Mouse (Mus musculus): ENCODE measurements at regions not wholly inside any gene's neighbourhood (a gene's known extent, or its start where the extent isn't known, plus 50 kb on each side); places are given as distances from the start of the nearest gene placed in this dataset.
A peak's percentile ranks its signal among the peaks of the same experiment; 100 is the strongest.

DNA sequence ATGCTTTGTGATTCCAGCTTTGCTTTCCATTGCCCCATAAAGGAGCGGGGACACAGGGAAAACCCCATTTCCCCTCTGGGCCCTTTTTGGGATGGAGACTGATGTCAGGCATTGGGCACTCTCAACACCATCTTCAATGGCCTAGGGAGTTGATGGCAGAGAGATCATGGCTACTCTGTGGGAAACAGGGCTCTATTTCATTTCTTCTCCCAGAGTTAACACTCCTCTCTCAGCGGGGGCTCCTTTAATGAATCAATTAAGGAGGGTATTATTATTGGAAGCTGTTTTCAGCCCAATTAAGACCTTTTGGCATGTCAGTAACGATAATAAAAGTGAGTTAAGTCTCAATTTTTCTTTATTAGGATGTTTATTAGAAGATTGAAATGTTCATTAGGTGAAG is 250.4 kb downstream of the Sec16b start:
- Histone ChIP-seq H3K36me3 (no peaks in the 10 kb centered on the region), H3K4me2 (no peak overlapping the region), H3K27ac (no peak overlapping the region), H3K9ac (no peak overlapping the region), H3K9me3 (no peaks in the 10 kb centered on the region), H3K27me3 (no peaks in the 10 kb centered on the region), H3K4me1 (peaks cover 4% of the 10 kb centered on the region; the same call in 1 of the 2 replicates), H3K4me3 (no peak overlapping the region)
- ATAC-seq (ENCODE audit: borderline replicate concordance, extremely low read depth, low FRiP score, low TSS enrichment): no peak
- WGBS: 85% methylated on average over 3 of the region's 3 CpGs

DNA sequence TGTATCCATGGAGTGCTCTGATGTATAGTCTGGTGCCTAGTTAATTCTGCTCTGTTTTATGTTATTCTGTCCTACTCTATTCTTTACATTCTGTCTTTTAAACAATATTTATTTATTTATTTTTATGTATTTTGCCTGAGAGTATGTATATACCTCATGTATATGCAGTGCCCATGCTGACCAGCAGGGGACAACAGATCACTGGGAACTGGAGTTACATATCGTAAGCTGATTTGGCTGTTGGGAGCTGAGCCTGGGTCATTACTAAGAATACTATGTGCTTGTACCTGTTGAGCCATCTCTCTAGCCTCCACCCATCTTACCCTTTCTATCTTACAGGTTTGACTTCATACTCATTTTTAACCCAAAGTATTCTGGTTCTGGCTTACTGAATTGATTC is 251.8 kb downstream of the Sec16b start:
- H3K9ac ChIP-seq: no peak overlapping the region
- peaks cover 4% of the 10 kb centered on the region; the same call in 1 of the 2 replicates for H3K4me1 ChIP-seq
- H3K4me2 ChIP-seq: no peak overlapping the region
- no peaks in the 10 kb centered on the region for H3K9me3 ChIP-seq
- H3K27me3 ChIP-seq: no peaks in the 10 kb centered on the region
- no peak overlapping the region for H3K27ac ChIP-seq
- no peaks in the 10 kb centered on the region for H3K36me3 ChIP-seq
- WGBS: 92% methylated on average over 1 of the region's 1 CpGs
- ATAC-seq (ENCODE audit: borderline replicate concordance, extremely low read depth, low FRiP score, low TSS enrichment): no peak
- no peak overlapping the region for H3K4me3 ChIP-seq

DNA sequence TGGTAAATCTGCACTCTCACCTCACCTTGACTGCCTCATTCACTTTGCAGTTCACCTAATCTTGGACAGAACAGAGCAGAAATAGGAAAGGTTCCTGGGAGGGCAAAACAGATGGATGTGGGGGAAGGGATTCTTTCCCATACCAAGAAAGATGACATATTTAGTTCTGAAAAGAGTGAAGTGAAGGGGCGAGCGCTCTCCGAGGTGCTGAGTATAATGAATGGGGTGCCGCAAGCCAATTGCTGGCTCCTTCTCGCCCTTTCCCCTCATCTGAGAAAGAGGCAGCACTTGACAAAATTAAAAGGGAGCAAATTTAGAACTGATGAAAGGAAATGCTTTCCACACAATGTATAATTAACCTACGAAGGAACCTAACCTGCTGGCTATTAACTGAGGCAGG is 261.7 kb downstream of the Sec16b start:
- 21% methylated on average over 6 of the region's 6 CpGs for WGBS
- ATAC-seq (ENCODE audit: borderline replicate concordance, extremely low read depth, low FRiP score, low TSS enrichment): no peak
- Histone ChIP-seq H3K27ac (no peak overlapping the region), H3K9ac (no peak overlapping the region), H3K4me3 (no peak overlapping the region), H3K9me3 (no peaks in the 10 kb centered on the region), H3K27me3 (no peaks in the 10 kb centered on the region), H3K4me2 (no peak overlapping the region), H3K4me1 (no peaks in the 10 kb centered on the region), H3K36me3 (no peaks in the 10 kb centered on the region)

DNA sequence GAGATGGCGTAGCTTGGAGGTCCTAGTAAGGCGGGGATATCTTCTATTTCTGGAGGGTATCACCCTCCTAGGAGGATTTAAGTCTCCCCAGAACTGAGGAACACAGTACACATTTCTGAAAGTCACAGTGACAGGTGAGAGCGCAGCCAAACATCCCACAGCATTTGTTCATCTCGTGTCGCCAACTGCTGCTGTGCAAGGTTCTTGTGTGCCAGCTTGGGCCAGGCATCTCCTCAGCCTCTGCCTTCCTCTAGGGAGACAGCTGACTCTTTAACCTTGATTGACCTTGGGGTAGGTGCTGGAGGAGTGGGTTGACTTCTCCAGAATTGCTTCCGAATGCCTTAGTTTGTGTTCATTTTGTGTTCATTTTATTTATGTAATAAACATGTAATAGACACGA is 291.2 kb downstream of the Sec16b start:
- no peak for ATAC-seq (ENCODE audit: borderline replicate concordance, extremely low read depth, low FRiP score, low TSS enrichment)
- WGBS: 83% methylated on average over 7 of the region's 7 CpGs

DNA sequence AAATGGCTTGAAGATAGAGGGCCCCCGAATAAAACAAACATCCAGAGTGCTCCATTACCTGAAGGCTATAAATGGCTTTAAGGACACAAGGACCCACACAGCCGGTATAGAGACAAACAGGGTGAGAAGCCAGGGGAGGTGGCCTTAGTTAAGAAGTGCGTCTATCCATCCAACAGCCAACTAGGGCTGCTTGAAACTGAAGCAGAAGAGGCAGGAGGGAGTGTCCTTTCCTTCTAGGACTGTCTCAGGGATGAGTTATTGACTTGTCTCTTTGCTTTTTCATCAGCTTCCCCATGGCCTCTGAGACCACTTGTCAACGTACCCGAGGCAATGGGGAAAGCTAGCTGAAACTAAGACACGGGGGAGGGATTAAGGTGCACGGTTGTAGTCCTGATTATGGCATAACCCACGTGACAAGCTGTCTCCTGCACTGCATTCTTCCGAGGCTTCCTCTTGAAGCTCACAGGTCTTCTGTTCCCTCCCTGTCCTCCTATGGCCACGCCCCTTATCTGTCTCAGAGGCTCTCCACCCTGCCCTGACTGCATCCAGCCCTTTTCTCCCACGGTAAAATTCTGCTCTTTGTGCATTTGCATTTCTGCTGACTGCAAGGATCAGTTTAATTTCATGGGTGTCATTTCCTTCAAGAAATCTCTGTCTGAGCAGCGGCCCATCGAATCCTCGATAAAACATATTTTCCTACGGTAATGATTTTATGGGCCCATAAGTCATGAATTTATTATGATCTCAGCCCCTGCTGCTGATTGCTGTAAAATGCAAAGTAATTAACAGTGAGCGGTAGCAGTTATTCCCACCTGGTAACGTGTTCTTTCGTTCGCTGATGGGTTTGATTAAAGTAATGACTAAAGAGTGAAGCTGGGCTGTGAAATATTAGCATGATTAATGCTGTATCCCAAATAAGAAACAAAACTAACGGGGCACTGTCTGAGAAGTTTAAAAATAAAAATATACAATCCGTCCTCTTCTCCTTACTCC is 292.3 kb downstream of the Sec16b start:
- no peaks in the 10 kb centered on the region for H3K27me3 ChIP-seq
- 35% methylated on average over 21 of the region's 21 CpGs for WGBS
- peak overlapping the region; percentile 24 for H3K4me2 ChIP-seq
- 0 out of 2 replicates have a peak overlapping the region, but pooled peaks have one; percentile 7 for H3K27ac ChIP-seq
- no peak overlapping the region for H3K4me3 ChIP-seq
- no peak; the same call in 1 of the 2 replicates for ATAC-seq (ENCODE audit: borderline replicate concordance, extremely low read depth, low FRiP score, low TSS enrichment)
- no peak overlapping the region for H3K9ac ChIP-seq
- H3K4me1 ChIP-seq: 0 out of 2 replicates have a peak, but pooled peaks cover 3% of the 10 kb centered on the region
- no peaks in the 10 kb centered on the region for H3K9me3 ChIP-seq
- H3K36me3 ChIP-seq: no peaks in the 10 kb centered on the region

More for the DNA sequence above, 291.2 kb downstream of the Sec16b start:
- Histone ChIP-seq H3K27ac (no peak overlapping the region), H3K4me2 (no peak overlapping the region), H3K4me3 (no peak overlapping the region), H3K9me3 (no peaks in the 10 kb centered on the region), H3K9ac (no peak overlapping the region), H3K27me3 (no peaks in the 10 kb centered on the region), H3K36me3 (no peaks in the 10 kb centered on the region), H3K4me1 (0 out of 2 replicates have a peak, but pooled peaks cover 3% of the 10 kb centered on the region)

DNA sequence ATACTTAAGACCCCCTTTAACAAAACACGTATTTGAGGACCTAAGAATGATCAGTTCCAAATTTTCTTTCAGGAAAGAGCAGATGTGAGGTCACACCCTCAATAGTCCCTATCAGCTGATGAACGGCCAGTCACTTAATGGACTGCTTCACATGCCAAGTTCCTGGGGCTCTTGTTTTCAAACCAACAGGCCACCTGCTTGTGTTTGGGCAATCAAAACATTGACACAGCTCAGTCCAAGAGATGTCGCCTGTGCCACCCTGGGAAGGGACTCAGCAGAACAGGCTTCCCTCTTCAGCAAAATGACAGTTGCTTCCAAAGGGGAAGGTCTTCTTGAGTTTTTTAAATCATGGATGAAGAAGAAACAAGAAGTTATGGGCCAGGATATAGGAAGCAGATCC is 294.6 kb downstream of the Sec16b start:
- no peaks in the 10 kb centered on the region for H3K27me3 ChIP-seq
- no peak overlapping the region for H3K9ac ChIP-seq
- H3K4me3 ChIP-seq: no peak overlapping the region
- no peaks in the 10 kb centered on the region for H3K9me3 ChIP-seq
- H3K27ac ChIP-seq: no peak overlapping the region
- 0 out of 2 replicates have a peak, but pooled peaks cover 3% of the 10 kb centered on the region for H3K4me1 ChIP-seq
- no peak for ATAC-seq (ENCODE audit: borderline replicate concordance, extremely low read depth, low FRiP score, low TSS enrichment)
- no peak overlapping the region for H3K4me2 ChIP-seq
- WGBS: 59% methylated on average over 3 of the region's 3 CpGs
- no peaks in the 10 kb centered on the region for H3K36me3 ChIP-seq

DNA sequence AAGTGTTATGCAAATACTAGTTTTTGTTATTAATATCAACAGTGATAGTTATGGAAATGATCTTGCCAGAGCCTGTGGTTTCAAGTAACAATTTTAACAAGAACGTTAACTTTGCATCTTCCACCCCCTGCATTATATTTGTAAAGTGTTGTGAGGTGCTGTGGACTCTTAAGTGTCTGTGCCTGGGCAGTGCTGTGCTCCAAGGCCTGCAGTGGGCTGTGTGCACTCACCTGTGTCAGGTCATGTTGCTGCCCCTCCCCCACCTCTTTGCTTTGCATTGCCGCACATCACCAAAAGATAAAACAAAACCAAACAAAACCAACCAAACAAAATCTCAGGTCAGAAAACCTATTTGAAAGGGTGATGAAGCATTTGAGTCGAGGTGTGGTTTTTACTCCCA is 297.7 kb downstream of the Sec16b start:
- 58% methylated on average over 3 of the region's 3 CpGs for WGBS
- Histone ChIP-seq H3K27ac (no peak overlapping the region), H3K36me3 (no peaks in the 10 kb centered on the region), H3K4me2 (no peak overlapping the region), H3K9me3 (no peaks in the 10 kb centered on the region), H3K9ac (no peak overlapping the region), H3K4me1 (0 out of 2 replicates have a peak, but pooled peaks cover 2% of the 10 kb centered on the region), H3K27me3 (no peaks in the 10 kb centered on the region), H3K4me3 (no peak overlapping the region)
- ATAC-seq (ENCODE audit: borderline replicate concordance, extremely low read depth, low FRiP score, low TSS enrichment): no peak

DNA sequence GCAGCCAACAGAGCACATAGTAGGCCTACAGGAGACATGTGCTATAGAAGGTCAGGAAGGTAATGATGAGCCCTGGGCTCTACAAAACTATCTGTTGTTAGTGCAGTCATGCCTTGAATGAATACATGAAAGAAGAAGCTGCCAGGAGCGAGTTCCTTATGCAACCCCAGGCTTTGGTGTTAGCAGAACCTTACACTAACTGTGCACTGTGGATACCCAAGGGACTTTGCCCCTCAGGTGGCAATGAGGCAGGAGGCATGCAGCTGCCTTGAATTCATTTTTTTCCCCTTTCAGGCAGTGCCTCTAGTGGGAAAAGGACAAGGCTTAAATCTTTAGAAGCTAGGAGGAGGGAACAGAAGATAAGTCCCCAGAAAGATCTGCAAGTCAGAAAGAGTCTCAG is 299.8 kb downstream of the Sec16b start:
- Histone ChIP-seq H3K36me3 (no peaks in the 10 kb centered on the region), H3K4me1 (no peaks in the 10 kb centered on the region), H3K27ac (no peak overlapping the region), H3K9ac (no peak overlapping the region), H3K27me3 (no peaks in the 10 kb centered on the region), H3K9me3 (no peaks in the 10 kb centered on the region), H3K4me2 (no peak overlapping the region), H3K4me3 (no peak overlapping the region)
- no peak for ATAC-seq (ENCODE audit: borderline replicate concordance, extremely low read depth, low FRiP score, low TSS enrichment)
- WGBS: 81% methylated on average over 1 of the region's 1 CpGs

DNA sequence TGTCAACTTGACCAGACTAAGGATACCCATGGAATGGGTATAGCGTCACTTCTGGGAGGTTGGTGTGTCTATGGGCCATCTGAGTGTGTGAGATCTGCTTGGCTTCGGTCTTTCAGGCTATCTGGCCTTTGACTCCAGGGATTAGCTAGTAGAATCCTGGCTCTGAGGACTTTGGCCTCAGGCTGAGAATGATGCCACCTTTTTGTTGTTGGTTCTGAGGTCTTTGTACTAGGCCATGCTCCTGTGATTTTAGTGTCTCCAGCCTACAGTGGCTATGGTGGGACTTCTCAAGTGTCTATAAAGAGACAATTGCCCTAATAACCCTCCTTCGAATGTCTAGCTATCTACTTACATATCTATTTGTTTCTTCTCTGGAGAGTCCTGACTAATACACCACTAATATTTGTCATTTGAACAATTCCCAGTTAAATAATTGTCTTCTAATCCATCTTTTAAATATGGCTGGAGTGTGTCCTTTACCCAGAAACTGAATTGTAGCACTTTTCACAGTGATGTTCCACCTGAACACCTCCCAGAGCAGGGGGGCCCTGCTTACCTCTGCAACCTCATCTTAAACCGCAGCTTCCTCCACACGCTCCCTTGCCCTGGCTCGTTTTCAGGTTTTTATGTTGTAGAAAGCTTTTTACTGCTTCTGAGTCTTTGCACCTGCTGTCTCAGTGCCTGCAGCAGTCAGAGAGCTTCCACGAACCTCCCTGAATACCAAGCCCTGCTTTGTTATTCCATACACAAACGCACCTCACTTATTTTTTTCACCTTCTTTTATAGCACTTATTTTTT is 303.3 kb downstream of the Sec16b start:
- Histone ChIP-seq H3K36me3 (no peaks in the 10 kb centered on the region), H3K4me2 (no peak overlapping the region), H3K4me3 (no peak overlapping the region), H3K27me3 (no peaks in the 10 kb centered on the region), H3K27ac (no peak overlapping the region), H3K9ac (no peak overlapping the region), H3K4me1 (no peaks in the 10 kb centered on the region), H3K9me3 (no peaks in the 10 kb centered on the region)
- ATAC-seq (ENCODE audit: borderline replicate concordance, extremely low read depth, low FRiP score, low TSS enrichment): no peak
- 74% methylated on average over 8 of the region's 8 CpGs for WGBS

DNA sequence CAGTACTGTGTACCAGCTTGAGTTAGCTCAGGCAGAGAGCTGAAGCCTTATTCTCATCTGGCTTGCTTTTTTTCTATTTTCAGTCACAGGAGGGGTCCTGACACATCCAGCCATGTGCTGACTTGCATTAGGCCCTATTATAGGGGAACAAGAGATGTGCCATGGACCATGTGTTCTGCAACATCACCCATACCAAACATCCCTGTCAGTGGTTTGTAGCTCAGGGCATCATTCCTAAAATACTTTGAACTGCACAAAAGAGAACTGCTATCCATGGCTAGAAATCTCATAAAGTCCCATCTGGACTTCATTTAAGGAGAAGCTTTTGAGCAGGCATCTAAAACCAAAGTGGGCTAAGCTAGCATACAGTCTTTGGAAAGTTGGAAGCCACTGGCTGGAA is 304.1 kb downstream of the Sec16b start:
- H3K36me3 ChIP-seq: no peaks in the 10 kb centered on the region
- no peak overlapping the region for H3K4me2 ChIP-seq
- H3K9me3 ChIP-seq: no peaks in the 10 kb centered on the region
- no peaks in the 10 kb centered on the region for H3K4me1 ChIP-seq
- H3K27me3 ChIP-seq: no peaks in the 10 kb centered on the region
- ATAC-seq (ENCODE audit: borderline replicate concordance, extremely low read depth, low FRiP score, low TSS enrichment): no peak
- H3K9ac ChIP-seq: no peak overlapping the region
- no peak overlapping the region for H3K4me3 ChIP-seq
- H3K27ac ChIP-seq: no peak overlapping the region

DNA sequence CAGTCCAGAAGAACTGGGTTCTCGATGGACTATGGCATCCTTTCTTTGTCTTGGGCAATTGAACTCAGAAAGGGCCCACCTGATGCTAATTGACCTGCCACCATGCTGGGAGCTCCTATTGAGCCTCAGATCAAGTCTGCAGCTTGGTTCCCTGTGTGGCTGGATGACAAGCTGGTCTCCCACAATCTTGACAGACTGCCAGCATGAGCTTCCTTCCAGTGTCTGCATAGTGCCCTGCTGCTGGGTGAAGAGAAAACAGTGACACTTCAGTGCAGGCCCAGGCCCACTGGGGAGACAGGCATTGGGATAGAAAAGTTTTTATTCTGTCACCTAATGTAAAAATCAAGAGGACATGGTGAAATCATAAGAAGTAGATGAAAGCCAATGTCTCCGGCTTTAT is 321.4 kb downstream of the Sec16b start:
- H3K36me3 ChIP-seq: no peaks in the 10 kb centered on the region
- 51% methylated on average over 2 of the region's 2 CpGs for WGBS

DNA sequence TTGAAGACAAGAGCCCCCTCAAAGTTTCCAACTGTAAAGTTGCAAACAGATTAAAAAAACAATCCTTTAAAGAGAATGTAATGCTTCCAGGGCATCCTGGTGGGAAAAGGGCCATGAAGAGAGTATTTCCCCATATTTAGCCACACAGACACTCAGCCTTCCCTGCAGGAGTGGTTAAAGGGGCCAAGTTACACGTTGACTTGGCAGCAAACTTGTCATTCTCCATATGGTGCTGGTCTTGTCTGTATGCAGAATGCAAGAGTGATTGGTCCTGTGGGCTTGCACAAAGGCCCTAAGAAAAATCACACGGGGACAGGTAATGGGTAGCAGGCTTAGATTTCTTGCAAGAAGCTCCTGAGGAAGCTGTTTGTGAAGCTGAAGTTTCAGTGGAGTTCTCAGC is 325.0 kb downstream of the Sec16b start:
- Histone ChIP-seq H3K4me3 (no peak overlapping the region), H3K27me3 (no peaks in the 10 kb centered on the region), H3K4me1 (no peaks in the 10 kb centered on the region), H3K36me3 (no peaks in the 10 kb centered on the region), H3K27ac (no peak overlapping the region), H3K9me3 (no peaks in the 10 kb centered on the region), H3K4me2 (no peak overlapping the region), H3K9ac (no peak overlapping the region)
- no peak for ATAC-seq (ENCODE audit: borderline replicate concordance, extremely low read depth, low FRiP score, low TSS enrichment)
- 25% methylated on average over 2 of the region's 2 CpGs for WGBS

More for the DNA sequence above, 321.4 kb downstream of the Sec16b start:
- no peak overlapping the region for H3K9ac ChIP-seq
- no peak overlapping the region for H3K27ac ChIP-seq
- no peaks in the 10 kb centered on the region for H3K4me1 ChIP-seq
- no peaks in the 10 kb centered on the region for H3K9me3 ChIP-seq
- no peak overlapping the region for H3K4me3 ChIP-seq
- ATAC-seq (ENCODE audit: borderline replicate concordance, extremely low read depth, low FRiP score, low TSS enrichment): no peak
- H3K4me2 ChIP-seq: no peak overlapping the region
- no peaks in the 10 kb centered on the region for H3K27me3 ChIP-seq

Data from lung, embryonic 15.5 days (tissue).